Mouse (Mus musculus): ENCODE results near the gene Mgat5.

DNA sequence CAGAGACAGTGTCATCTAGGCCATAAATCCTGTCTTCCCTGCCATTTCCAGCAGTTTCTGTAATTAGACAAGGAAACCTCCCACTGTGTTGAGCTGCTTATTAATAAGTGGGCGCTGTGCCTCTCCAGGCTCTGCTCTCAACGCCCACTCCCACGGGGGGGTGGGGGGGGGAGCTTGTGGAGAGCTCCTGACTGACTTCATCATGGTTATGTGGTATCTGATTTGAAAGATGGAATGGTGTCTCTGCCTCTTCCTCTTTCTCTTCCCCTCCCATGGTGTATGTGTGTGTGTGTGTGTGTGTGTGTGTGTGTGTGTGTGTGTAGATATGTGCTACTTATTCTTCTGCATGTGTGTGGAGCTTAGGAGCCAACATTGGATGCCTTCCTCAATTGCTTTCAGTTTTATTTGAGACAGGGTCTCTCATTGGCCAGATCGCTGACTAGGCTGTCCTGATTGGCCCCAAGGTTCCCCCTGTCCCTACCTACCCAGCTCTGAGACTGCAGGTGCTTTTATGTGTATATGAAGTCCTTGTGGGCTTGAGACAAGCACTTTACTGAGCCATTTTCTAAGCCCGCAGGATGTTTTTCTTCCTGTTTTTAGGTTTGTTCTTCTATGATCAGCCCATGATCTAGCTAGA lies 117.5 kb downstream of the Mgat5 start:
- no peak for TF ChIP-seq ZC3H11A (IDR thresholded peaks at IDR 0.05; ENCODE audit: borderline replicate concordance, low read depth, low read length)
- TF ChIP-seq MAFK (IDR thresholded peaks at IDR 0.05; ENCODE audit: insufficient read depth, low read depth, low read length) = no peak
- TF ChIP-seq ZNF384 (IDR thresholded peaks at IDR 0.05; ENCODE audit: low read depth, low read length) = no peak
- no peak for TF ChIP-seq CHD2 (IDR thresholded peaks at IDR 0.05; ENCODE audit: low read depth, low read length)
